Mouse (Mus musculus) forebrain, postnatal 0 days (tissue): ENCODE data around the gene Rpl19. TPM values are rescaled to one million over a fixed set of nuclear protein-coding genes. Genes with fewer than 3 reads are reported as not detected.
A peak's percentile ranks its signal among the peaks of the same experiment; 100 is the strongest.

Experiments
- ATAC-seq: fragments of 200-750 bp; cut with Nextera tagmentation; 2 replicates; pipeline ENCODE4 v1.8.0; 2017; ENCODE audit warnings: mild to moderate bottlenecking, moderate library complexity
- DNase-seq: peaks from one replicate; pipeline ENCODE4 v3.0.0-alpha.2; 2015
- H3K27ac ChIP-seq: fragments of 300-500 bp; sonication (generic); 2 replicates; pipeline ENCODE4 v1.5.1; 2014; ENCODE audit warnings: low read depth, mild to moderate bottlenecking, antibody characterized with exemption, low read length, moderate library complexity, mixed read lengths
- H3K27me3 ChIP-seq: fragments of 300-500 bp; sonication (generic); 2 replicates; pipeline ENCODE4 v1.6.1; 2014; ENCODE audit warnings: mild to moderate bottlenecking, low read length, mixed read lengths; ENCODE audit not compliant: insufficient read depth
- H3K36me3 ChIP-seq: fragments of 300-500 bp; sonication (generic); 2 replicates; pipeline ENCODE4 v1.6.1; 2014; ENCODE audit warnings: mild to moderate bottlenecking, moderate library complexity; ENCODE audit not compliant: insufficient read depth
- H3K4me1 ChIP-seq: fragments of 300-500 bp; sonication (generic); 2 replicates; pipeline ENCODE4 v1.6.1; 2014; ENCODE audit warnings: antibody characterized with exemption; ENCODE audit not compliant: insufficient read depth
- H3K4me2 ChIP-seq: fragments of 300-500 bp; sonication (generic); 2 replicates; pipeline ENCODE4 v1.6.1; 2014; ENCODE audit warnings: low read depth, mild to moderate bottlenecking, moderate library complexity
- H3K4me3 ChIP-seq: fragments of 300-500 bp; sonication (generic); 2 replicates; pipeline ENCODE4 v1.5.1; 2014; ENCODE audit warnings: low read depth, low read length, mixed read lengths
- H3K9ac ChIP-seq: fragments of 300-500 bp; sonication (generic); 2 replicates; pipeline ENCODE4 v1.6.1; 2014; ENCODE audit warnings: mild to moderate bottlenecking
- H3K9me3 ChIP-seq: fragments of 300-500 bp; sonication (generic); 2 replicates; pipeline ENCODE4 v1.6.1; 2016; ENCODE audit warnings: low read length
- CTCF ChIP-seq: sonication (generic); IDR thresholded peaks from 2 replicates; pipeline ENCODE4 v1.5.1; 2016; ENCODE audit warnings: antibody characterized with exemption, control low read depth, low read depth
- WGBS: fragments of 180-500 bp; shearing (Covaris S2); extraction: QIAGEN DNeasy Blood & Tissue Kit; methylation state at CpG from one replicate; pipeline ENCODE4 v1.1.7; 2014; 5-methylcytosine and 5-hydroxymethylcytosine counted together
- polyA plus RNA-seq: library from polyadenylated mRNA; unstranded; fragments of >200 nt; fragmentation: Nextera tagmentation; extraction: Ambion mirVana; gene quantifications from 2 replicates; pipeline ENCODE4 v1.2.1, GENCODE M21; 2015
- total RNA-seq: library from RNA; depleted of rRNA; stranded (reverse); fragments of >200 nt; gene quantifications from 2 replicates; pipeline ENCODE4 v1.2.3, GENCODE M21; 2014

Gene Rpl19
- total and polyA plus RNA-seq, 2 experiments from 2014 or later, result 687 to 793 TPM

DNA sequence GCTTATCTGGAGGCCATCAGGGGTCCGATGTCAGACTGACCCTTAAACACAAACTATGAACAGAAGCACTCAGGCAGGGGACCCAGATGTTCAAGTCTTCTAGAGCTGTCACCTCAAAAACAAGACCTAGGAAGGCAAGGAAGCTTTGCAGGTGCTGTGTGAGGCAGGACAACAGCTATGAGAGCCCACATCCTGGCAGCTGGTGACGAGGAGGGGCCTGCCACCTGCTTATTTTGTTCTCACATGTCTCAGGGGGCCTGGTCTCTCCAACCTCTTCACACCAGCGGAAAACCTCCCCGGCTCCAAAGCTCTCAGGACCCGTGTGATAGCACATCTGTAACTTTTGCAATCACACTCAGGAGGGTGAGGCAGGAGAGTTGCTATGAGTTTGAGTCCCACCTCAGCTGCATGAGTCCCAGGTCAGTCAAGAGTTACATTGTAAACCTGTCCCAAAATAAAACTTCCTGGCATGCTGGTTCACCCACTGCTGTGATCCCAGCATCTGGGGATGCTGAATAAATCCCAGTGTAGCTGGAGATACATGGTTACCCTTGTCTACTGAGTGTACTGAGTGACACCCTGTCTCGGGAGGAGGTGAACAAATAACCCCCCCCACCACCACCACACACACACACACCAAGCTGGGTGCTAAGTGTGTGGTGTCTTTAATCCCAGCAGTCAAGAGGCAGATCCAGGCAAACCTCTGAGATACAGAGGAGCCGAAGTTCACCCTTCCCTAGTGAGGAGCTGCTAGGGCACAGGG, 26.0 kb upstream of the Rpl19 start:
- Histone ChIP-seq H3K27me3 (no peaks in the 10 kb centered on the region), H3K27ac (no peak overlapping the region), H3K4me1 (no peaks in the 10 kb centered on the region), H3K36me3 (peaks cover 35% of the 10 kb centered on the region), H3K9me3 (no peaks in the 10 kb centered on the region), H3K9ac (no peak overlapping the region), H3K4me3 (no peak overlapping the region), H3K4me2 (no peak overlapping the region)
- WGBS, result 54% methylated on average over 7 of the region's 7 CpGs
- TF ChIP-seq CTCF, result no peak
- no peak for DNase-seq
- ATAC-seq, result no peak

DNA sequence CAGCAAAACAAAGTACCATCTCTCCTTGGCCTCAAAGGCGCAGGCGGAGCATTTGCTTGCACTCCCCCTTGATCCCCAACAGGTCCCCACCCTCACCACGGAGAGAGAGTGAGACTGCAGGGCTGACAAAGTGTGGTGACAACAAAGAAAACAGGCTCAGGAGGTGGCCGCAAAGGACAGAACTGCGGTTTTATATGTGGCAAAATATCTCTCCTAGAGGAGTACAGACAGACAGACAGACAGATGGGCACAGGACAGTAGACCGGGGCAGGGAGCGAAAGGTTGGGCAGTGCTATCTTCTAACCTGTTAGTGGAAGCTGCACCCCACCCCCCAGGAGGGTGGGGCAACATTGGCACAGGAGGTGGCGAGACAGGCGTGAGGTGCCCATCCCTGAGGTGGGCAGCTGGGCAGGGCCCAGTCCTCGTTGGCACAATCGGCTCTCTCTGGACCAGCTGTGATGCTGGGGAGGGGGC, 25.1 kb upstream of the Rpl19 start:
- no peak overlapping the region for H3K4me2 ChIP-seq
- no peak for TF ChIP-seq CTCF
- no peak overlapping the region for H3K9ac ChIP-seq
- no peaks in the 10 kb centered on the region for H3K27me3 ChIP-seq
- H3K27ac ChIP-seq, result no peak overlapping the region
- H3K9me3 ChIP-seq, result no peaks in the 10 kb centered on the region
- 40% methylated on average over 11 of the region's 11 CpGs for WGBS
- no peak for DNase-seq
- H3K36me3 ChIP-seq, result peaks cover 40% of the 10 kb centered on the region
- no peak for ATAC-seq
- no peaks in the 10 kb centered on the region for H3K4me1 ChIP-seq
- no peak overlapping the region for H3K4me3 ChIP-seq

- DNase-seq, result no peak
- H3K4me1 ChIP-seq, result no peaks in the 10 kb centered on the region
- H3K27ac ChIP-seq, result no peak overlapping the region
- no peak overlapping the region for H3K4me2 ChIP-seq
- 57% methylated on average over 6 of the region's 6 CpGs for WGBS
- no peaks in the 10 kb centered on the region for H3K27me3 ChIP-seq
- ATAC-seq, result no peak
- H3K9me3 ChIP-seq, result no peaks in the 10 kb centered on the region
- TF ChIP-seq CTCF, result no peak
- peaks cover 43% of the 10 kb centered on the region for H3K36me3 ChIP-seq
- H3K4me3 ChIP-seq, result no peak overlapping the region
- H3K9ac ChIP-seq, result no peak overlapping the region
Measured at GRCm38 (mm10) chr11:98001986-98002385, 24.5 kb upstream of the Rpl19 start.

DNA sequence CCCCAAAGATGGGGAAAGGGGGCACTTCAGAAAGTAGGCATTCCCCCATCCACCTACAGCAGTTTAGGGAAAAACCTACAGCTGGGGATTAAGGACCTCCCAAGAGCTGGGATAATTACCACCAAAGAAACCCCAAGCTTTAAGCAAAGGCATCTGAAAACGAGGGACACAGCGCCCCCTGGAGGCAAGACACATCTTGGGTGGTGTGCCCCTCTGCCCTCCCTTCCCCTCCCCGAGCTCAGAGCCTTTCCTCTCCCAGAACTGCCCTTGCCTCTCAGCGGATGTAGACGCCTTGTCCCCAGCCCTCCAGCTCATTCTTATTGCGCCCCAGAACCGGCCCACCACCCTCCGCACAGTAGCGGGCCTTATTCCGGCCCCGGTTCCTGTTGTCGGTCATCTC, 23.9 kb upstream of the Rpl19 start:
- ATAC-seq (peak; percentile 69), DNase-seq (peak; percentile 80)
- Histone ChIP-seq H3K9ac (no peak overlapping the region), H3K4me2 (0 out of 2 replicates have a peak overlapping the region, but pooled peaks have one; percentile 1), H3K9me3 (no peaks in the 10 kb centered on the region), H3K27ac (no peak overlapping the region), H3K4me1 (no peaks in the 10 kb centered on the region), H3K27me3 (no peaks in the 10 kb centered on the region), H3K4me3 (no peak overlapping the region), H3K36me3 (peaks cover 49% of the 10 kb centered on the region)
- TF ChIP-seq CTCF, result peak; percentile 84
- 12% methylated on average over 12 of the region's 12 CpGs for WGBS

DNA sequence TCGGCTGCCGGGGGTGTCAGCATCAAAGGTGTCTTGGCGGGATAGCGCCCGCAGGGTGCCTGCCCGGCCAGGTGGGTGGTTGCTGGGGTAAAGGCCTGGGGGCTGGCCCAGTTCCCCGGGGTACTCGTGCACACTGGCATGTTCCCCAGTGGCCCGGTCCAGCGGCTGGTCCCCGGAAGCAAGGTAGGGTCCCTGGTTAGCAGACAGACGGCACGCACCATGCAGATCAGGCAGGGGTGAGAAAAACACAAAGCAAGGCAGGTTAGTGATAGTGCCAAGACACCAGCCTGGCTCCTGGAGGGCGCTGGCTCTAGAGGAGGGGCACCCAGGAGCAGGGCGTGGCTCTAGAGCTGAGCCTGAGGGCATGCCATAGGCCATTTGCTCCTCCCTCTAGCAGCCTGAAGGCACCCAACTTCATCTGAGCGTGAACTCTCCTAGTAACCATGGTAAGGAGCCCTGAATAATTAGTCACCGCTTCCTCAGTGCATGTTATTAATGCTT, 23.3 kb upstream of the Rpl19 start:
- 32% methylated on average over 17 of the region's 17 CpGs for WGBS
- DNase-seq, result no peak

GRCm38 (mm10) chr11:98004161-98004560, 22.3 kb upstream of the Rpl19 start:
- no peaks in the 10 kb centered on the region for H3K9me3 ChIP-seq
- no peak overlapping the region for H3K4me2 ChIP-seq
- peaks cover 64% of the 10 kb centered on the region for H3K36me3 ChIP-seq
- DNase-seq (no peak), ATAC-seq (no peak)
- no peak overlapping the region for H3K9ac ChIP-seq
- no peak overlapping the region for H3K4me3 ChIP-seq
- no peak for TF ChIP-seq CTCF
- no peaks in the 10 kb centered on the region for H3K27me3 ChIP-seq
- WGBS, result 59% methylated on average over 8 of the region's 8 CpGs
- H3K27ac ChIP-seq, result 0 out of 2 replicates have a peak overlapping the region, but pooled peaks have one; percentile 35
- no peaks in the 10 kb centered on the region for H3K4me1 ChIP-seq

More for the DNA sequence above, 23.3 kb upstream of the Rpl19 start:
- peak; percentile 40; the same call in 1 of the 2 replicates for ATAC-seq
- H3K4me2 ChIP-seq, result 0 out of 2 replicates have a peak overlapping the region, but pooled peaks have one; percentile 1
- TF ChIP-seq CTCF, result no peak
- no peaks in the 10 kb centered on the region for H3K4me1 ChIP-seq
- H3K4me3 ChIP-seq, result no peak overlapping the region
- no peaks in the 10 kb centered on the region for H3K9me3 ChIP-seq
- H3K27me3 ChIP-seq, result no peaks in the 10 kb centered on the region
- no peak overlapping the region for H3K9ac ChIP-seq
- H3K27ac ChIP-seq, result no peak overlapping the region; the same call in 1 of the 2 replicates
- peaks cover 54% of the 10 kb centered on the region for H3K36me3 ChIP-seq

GRCm38 (mm10) chr11:98005076-98005475, 21.4 kb upstream of the Rpl19 start:
- Histone ChIP-seq H3K4me3 (no peak overlapping the region), H3K9me3 (no peaks in the 10 kb centered on the region), H3K36me3 (peaks cover 73% of the 10 kb centered on the region), H3K27ac (no peak overlapping the region), H3K4me2 (no peak overlapping the region), H3K9ac (no peak overlapping the region), H3K4me1 (no peaks in the 10 kb centered on the region), H3K27me3 (no peaks in the 10 kb centered on the region)
- no peak for TF ChIP-seq CTCF
- no peak; the same call in 1 of the 2 replicates for ATAC-seq
- 60% methylated on average over 13 of the region's 13 CpGs for WGBS
- DNase-seq, result no peak
